Mouse (Mus musculus) liver, adult 2 months (tissue): ENCODE data around the gene Bdnf.

Source experiments
- CTCF ChIP-seq: fragments of 200-500 bp; IDR thresholded peaks from 2 replicates; pipeline ENCODE4 v1.5.1; 2011; ENCODE audit warnings: low read depth, low read length, control low read depth
- POLR2A ChIP-seq: fragments of 200-500 bp; IDR thresholded peaks from 2 replicates; pipeline ENCODE4 v1.6.1; 2011; ENCODE audit warnings: low read length, control low read depth; ENCODE audit not compliant: insufficient read depth; ENCODE audit errors: extremely low read depth

DNA sequence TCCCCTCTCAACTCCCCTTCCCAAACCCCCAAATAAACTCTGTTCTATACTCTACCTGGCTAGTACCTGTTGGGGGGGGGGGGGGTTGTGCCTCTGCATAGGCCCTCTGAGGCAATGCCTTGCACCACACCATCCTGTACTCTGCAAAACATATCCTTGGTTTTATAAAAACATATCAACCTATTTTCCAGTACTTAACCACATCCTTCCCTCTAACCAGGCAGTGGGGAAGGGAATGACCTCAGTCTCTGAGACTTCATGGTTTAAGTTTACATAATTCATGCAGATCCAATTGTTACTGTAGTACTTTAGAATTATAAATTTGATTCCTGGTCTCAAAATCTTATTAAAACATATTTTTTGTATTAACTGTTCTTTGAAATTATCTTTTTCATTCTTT lies 75.5 kb downstream of the Bdnf start:
- TF ChIP-seq POLR2A (no peak), CTCF (no peak)
